In the genomic region with DNA sequence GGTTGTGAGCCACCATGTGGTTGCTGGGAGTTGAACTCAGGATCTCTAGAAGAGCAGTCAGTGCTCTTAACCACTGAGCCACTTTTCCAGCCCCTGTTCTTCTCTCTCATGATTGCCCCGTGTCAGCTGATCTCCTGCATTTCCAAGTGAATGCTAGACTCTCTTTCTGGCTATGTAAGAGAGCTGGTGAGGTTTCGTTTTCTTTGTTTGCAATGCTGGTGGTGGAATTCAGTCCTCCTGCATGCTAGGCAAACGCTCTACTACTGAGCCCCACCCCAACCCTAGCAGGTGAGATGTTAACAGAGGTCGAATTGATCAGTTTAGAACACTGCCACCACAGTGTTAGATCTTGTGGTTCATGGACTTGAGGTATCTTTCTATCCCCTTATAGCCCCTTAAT, we compare ENCODE assay signal across 22 mouse cellular contexts. TPM values are rescaled to one million over a fixed set of nuclear protein-coding genes. Genes with fewer than 3 reads are reported as not detected.
"Had no signal": no experiment of that assay in that cellular context is flagged by ENCODE, and none has a peak within 500 bp of the region (broad histone marks: within the 10 kb centered on the region; RNA-seq: fewer than 3 reads in every experiment).

No protein-coding gene starts in this region.

- H3K27me3 ChIP-seq: limb, embryonic 12.5 days; megakaryocyte, embryonic 14.5 days; midbrain, embryonic 12.5 days; neural tube, embryonic 13.5 days had no signal

- H3K4me1 ChIP-seq: limb, embryonic 12.5 days; midbrain, embryonic 12.5 days had no signal

- ATAC-seq: midbrain, embryonic 16.5 days had no signal

- H3K9ac ChIP-seq: limb, embryonic 12.5 days; midbrain, embryonic 12.5 days; neural tube, embryonic 13.5 days had no signal

- H3K9me3 ChIP-seq: limb, embryonic 12.5 days; megakaryocyte, embryonic 14.5 days; midbrain, embryonic 12.5 days; neural tube, embryonic 13.5 days had no signal

- H3K27ac ChIP-seq: kidney, postnatal 0 days; limb, embryonic 12.5 days; macrophage; midbrain, embryonic 12.5 days; neural tube, embryonic 13.5 days had no signal

- H3K4me3 ChIP-seq: limb, embryonic 12.5 days; megakaryocyte, embryonic 14.5 days; midbrain, embryonic 12.5 days; neural tube, embryonic 13.5 days had no signal

- DNase-seq: kidney, adult 11 months; kidney, adult 9 months; kidney, postnatal 36 days; layer of hippocampus, adult 9-11 months; layer of hippocampus, postnatal 36 days; lung, adult 2 months; lung, postnatal 10 days; retina, postnatal 1 day; right cerebral cortex, postnatal 4 days; spleen, adult 18-20 months; thymus, adult 2 months; thymus, postnatal 25 days had no signal

- H3K4me2 ChIP-seq: limb, embryonic 12.5 days; midbrain, embryonic 12.5 days; neural tube, embryonic 13.5 days had no signal

RNA-seq across cellular contexts. Expression of a gene that starts 31.0 kb away (rescaled TPM):
- total RNA-seq: layer of hippocampus, adult 18-20 months; layer of hippocampus, postnatal 36 days; left cerebral cortex, postnatal 36 days; liver, adult 2 months had no signal
- polyA plus RNA-seq: macrophage; midbrain, embryonic 12.5 days had no signal
